ENCODE assay signal across 26 mouse cellular contexts in genomic region chr17:88333816-88334215, GRCm38 (mm10).
DNase-seq lines count a peak whose midpoint lies in the region; ATAC-seq and TF ChIP-seq lines count a peak whose summit lies in the region.
"Had no signal": no experiment of that assay in that cellular context is flagged by ENCODE, and none has a peak within 500 bp of the region (broad histone marks: within the 10 kb centered on the region; RNA-seq: fewer than 3 reads in every experiment).

No protein-coding gene starts in this region.

- H3K4me1 ChIP-seq in heart, embryonic 10.5 days = peaks cover 11% of the 10 kb centered on the region; the same call in 1 of the 2 replicates
- H3K4me1 ChIP-seq in kidney, embryonic 14.5 days (ENCODE audit: control insufficient read depth, insufficient read depth, low read length) = no peaks in the 10 kb centered on the region
- H3K4me1 ChIP-seq: embryonic facial prominence, embryonic 13.5 days had no signal

- TF ChIP-seq CTCF in gastrocnemius, adult 2 months (IDR thresholded peaks at IDR 0.05) = no peak

- H3K36me3 ChIP-seq in heart, embryonic 10.5 days = no peaks in the 10 kb centered on the region
- no peaks in the 10 kb centered on the region for H3K36me3 ChIP-seq in kidney, embryonic 14.5 days (ENCODE audit: control insufficient read depth, insufficient read depth, low read length)
- H3K36me3 ChIP-seq: embryonic facial prominence, embryonic 13.5 days; embryonic facial prominence, embryonic 15.5 days; forebrain, embryonic 12.5 days; G1E had no signal

- H3K9me3 ChIP-seq in heart, embryonic 10.5 days = peaks cover 5% of the 10 kb centered on the region; the same call in 1 of the 2 replicates
- peaks cover 6% of the 10 kb centered on the region for H3K9me3 ChIP-seq in kidney, embryonic 14.5 days (ENCODE audit: control insufficient read depth, low read length)
- H3K9me3 ChIP-seq: embryonic facial prominence, embryonic 15.5 days had no signal

- DNase-seq in gastrocnemius, adult 2 months = no peak
- DNase-seq in gastrocnemius, adult 18-20 months (ENCODE audit: low spot score) = no peak
- peak; percentile 36 for DNase-seq in heart, embryonic 10.5 days (ENCODE audit: low spot score)
- no peak for DNase-seq in heart, postnatal 14 days
- DNase-seq in ES-CJ7 (ENCODE audit: low read depth, low spot score) (peak; percentile 80), R1 (ENCODE audit: low read depth, low spot score) (peak; percentile 85)
- no peak for DNase-seq in c-Kit-positive CD71-positive TER-119-positive erythroid progenitor cells, embryonic 14.5 days (ENCODE audit: low spot score)
- DNase-seq: adrenal gland, adult 8-10 months; adrenal gland, postnatal 14 days; adrenal gland, postnatal 36 days; cerebellum, adult 11 months; cerebellum, adult 18-20 months; cerebellum, adult 8-10 months; cerebellum, postnatal 25 days; embryo, embryonic 11 days had no signal

- intact Hi-C loops in gastrocnemius, adult 2 months (cut with DNase I) = no loop called here
- intact Hi-C loops in heart, postnatal 14 days (cut with DNase I) = loop anchor here (5.0 kb wide), 2 partner anchors 108 to 178 kb away; partner anchors contain the start of gene Foxn2

- no peaks in the 10 kb centered on the region for H3K27me3 ChIP-seq in heart, embryonic 10.5 days (ENCODE audit: insufficient read depth, poor library complexity, severe bottlenecking)
- no peaks in the 10 kb centered on the region for H3K27me3 ChIP-seq in kidney, embryonic 14.5 days (ENCODE audit: control insufficient read depth, insufficient read depth, low read length)
- H3K27me3 ChIP-seq: embryonic facial prominence, embryonic 13.5 days; embryonic facial prominence, embryonic 15.5 days; Patski had no signal

- no peak overlapping the region for H3K9ac ChIP-seq in kidney, embryonic 14.5 days (ENCODE audit: low read depth, low read length)
- H3K9ac ChIP-seq: embryonic facial prominence, embryonic 13.5 days; embryonic facial prominence, embryonic 15.5 days; forebrain, embryonic 12.5 days had no signal

- 50% methylated on average over 4 of the region's 4 CpGs for WGBS in heart, embryonic 10.5 days
- 42% methylated on average over 4 of the region's 4 CpGs for WGBS in kidney, embryonic 14.5 days

- no peak for ATAC-seq in kidney, embryonic 14.5 days (ENCODE audit: low FRiP score, low TSS enrichment)
- ATAC-seq: activated CD4-positive, CD25-positive, alpha-beta regulatory T cell, adult 4 months; forebrain, embryonic 14.5 days; forebrain, embryonic 16.5 days; Patski had no signal

- no peak overlapping the region for H3K4me3 ChIP-seq in gastrocnemius, adult 2 months
- no peak overlapping the region for H3K4me3 ChIP-seq in heart, embryonic 10.5 days
- H3K4me3 ChIP-seq in kidney, embryonic 14.5 days (ENCODE audit: low read length) = no peak overlapping the region
- H3K4me3 ChIP-seq: embryonic facial prominence, embryonic 13.5 days; embryonic facial prominence, embryonic 15.5 days; erythroblast, embryonic 14.5 days; forebrain, embryonic 10.5 days; forebrain, embryonic 12.5 days had no signal

- H3K27ac ChIP-seq in gastrocnemius, adult 2 months = peak overlapping the region; percentile 98
- no peak overlapping the region for H3K27ac ChIP-seq in heart, embryonic 10.5 days
- no peak overlapping the region for H3K27ac ChIP-seq in kidney, embryonic 14.5 days (ENCODE audit: low read depth, low read length)
- H3K27ac ChIP-seq: embryonic facial prominence, embryonic 13.5 days; embryonic facial prominence, embryonic 15.5 days; forebrain, embryonic 10.5 days; forebrain, embryonic 12.5 days had no signal

- H3K4me2 ChIP-seq in kidney, embryonic 14.5 days (replicated peaks; ENCODE audit: low read depth, low read length) = no peak overlapping the region
- H3K4me2 ChIP-seq: embryonic facial prominence, embryonic 13.5 days; embryonic facial prominence, embryonic 15.5 days; forebrain, embryonic 12.5 days had no signal

Comparison
In these comparisons a context has a peak if more than half of its experiments do, and no peak if none do; other contexts are left out.
1. DNase-seq: peak in heart, embryonic 10.5 days (single experiment), ES-CJ7 (single experiment) and R1 (single experiment); none in gastrocnemius, adult 2 months (single experiment), gastrocnemius, adult 18-20 months (single experiment), heart, postnatal 14 days (0 of 2) and c-Kit-positive CD71-positive TER-119-positive erythroid progenitor cells, embryonic 14.5 days (single experiment).